Mouse (Mus musculus) bone marrow macrophage, adult 2 months (primary cell): ENCODE measurements around the gene Acer1.
A peak's percentile ranks its signal among the peaks of the same experiment; 100 is the strongest.

Source experiments
- CTCF ChIP-seq: IDR thresholded peaks from 2 replicates; pipeline ENCODE4 v1.5.1; 2012; ENCODE audit warnings: low read depth, mild to moderate bottlenecking, low read length, moderate library complexity
- POLR2A ChIP-seq: IDR thresholded peaks from 2 replicates; pipeline ENCODE4 v1.6.1; 2012; ENCODE audit warnings: mild to moderate bottlenecking, low read depth, low read length, borderline replicate concordance

GRCm38 (mm10) chr17:56934545-56935330 lies 47.2 kb downstream of the Acer1 start:
- TF ChIP-seq CTCF (0 out of 2 replicates have a peak, but pooled peaks have one; percentile 13), POLR2A (no peak)
